Mouse (Mus musculus) bone marrow macrophage, adult 2 months (primary cell): ENCODE data around the gene Mtx3.

Experiments used
- CTCF ChIP-seq: IDR thresholded peaks from 2 replicates; pipeline ENCODE4 v1.5.1; 2012; ENCODE audit warnings: low read depth, mild to moderate bottlenecking, low read length, moderate library complexity
- POLR2A ChIP-seq: IDR thresholded peaks from 2 replicates; pipeline ENCODE4 v1.6.1; 2012; ENCODE audit warnings: mild to moderate bottlenecking, low read depth, low read length, borderline replicate concordance

GRCm38 (mm10) chr13:92859959-92860358 lies 15.4 kb downstream of the Mtx3 start:
- TF ChIP-seq CTCF (no peak), POLR2A (no peak)
